Mouse (Mus musculus): ENCODE results near the gene Cyb5d1. TPM values are rescaled to one million over a fixed set of nuclear protein-coding genes. Genes with fewer than 3 reads are reported as not detected.

Cyb5d1 gene
- total RNA-seq, 2 experiments from 2014 or later: 16.1 to 23.5 TPM

GRCm38 (mm10) chr11:69388680-69389079 is 6.8 kb downstream of the Cyb5d1 start:
- ATAC-seq (replicated peaks; ENCODE audit: low FRiP score, poor library complexity, severe bottlenecking): no peak

GRCm38 (mm10) chr11:69386758-69387157 is 8.7 kb downstream of the Cyb5d1 start:
- ATAC-seq (replicated peaks; ENCODE audit: low FRiP score, poor library complexity, severe bottlenecking): no peak

GRCm38 (mm10) chr11:69384979-69385378 is 10.5 kb downstream of the Cyb5d1 start:
- ATAC-seq (replicated peaks; ENCODE audit: low FRiP score, poor library complexity, severe bottlenecking): no peak

- ATAC-seq (replicated peaks; ENCODE audit: low FRiP score, poor library complexity, severe bottlenecking): no peak
Observed at GRCm38 (mm10) chr11:69382478-69383105, 12.8 kb downstream of the Cyb5d1 start.

- no peak for ATAC-seq (replicated peaks; ENCODE audit: low FRiP score, poor library complexity, severe bottlenecking)
Observed at GRCm38 (mm10) chr11:69381356-69381755, 14.1 kb downstream of the Cyb5d1 start.

- no peak for ATAC-seq (replicated peaks; ENCODE audit: low FRiP score, poor library complexity, severe bottlenecking)
Observed at GRCm38 (mm10) chr11:69379600-69379999, 15.8 kb downstream of the Cyb5d1 start.

GRCm38 (mm10) chr11:69377766-69378165 is 17.7 kb downstream of the Cyb5d1 start:
- ATAC-seq (replicated peaks; ENCODE audit: low FRiP score, poor library complexity, severe bottlenecking): no peak

GRCm38 (mm10) chr11:69375646-69376045 is 19.8 kb downstream of the Cyb5d1 start:
- ATAC-seq (replicated peaks; ENCODE audit: low FRiP score, poor library complexity, severe bottlenecking): no peak

GRCm38 (mm10) chr11:69373223-69373965 is 22.0 kb downstream of the Cyb5d1 start:
- ATAC-seq (replicated peaks; ENCODE audit: low FRiP score, poor library complexity, severe bottlenecking): peak; percentile 87

GRCm38 (mm10) chr11:69372780-69373170 is 22.7 kb downstream of the Cyb5d1 start:
- peak; percentile 35 for ATAC-seq (replicated peaks; ENCODE audit: low FRiP score, poor library complexity, severe bottlenecking)

GRCm38 (mm10) chr11:69372056-69372779 is 23.2 kb downstream of the Cyb5d1 start:
- ATAC-seq (replicated peaks; ENCODE audit: low FRiP score, poor library complexity, severe bottlenecking): peak; percentile 48

GRCm38 (mm10) chr11:69371601-69372000 is 23.8 kb downstream of the Cyb5d1 start:
- no peak for ATAC-seq (replicated peaks; ENCODE audit: low FRiP score, poor library complexity, severe bottlenecking)

- ATAC-seq (replicated peaks; ENCODE audit: low FRiP score, poor library complexity, severe bottlenecking): no peak
Observed at GRCm38 (mm10) chr11:69370817-69371215, 24.6 kb downstream of the Cyb5d1 start.

GRCm38 (mm10) chr11:69369990-69370816 is 25.2 kb downstream of the Cyb5d1 start:
- ATAC-seq (replicated peaks; ENCODE audit: low FRiP score, poor library complexity, severe bottlenecking): no peak

- no peak for ATAC-seq (replicated peaks; ENCODE audit: low FRiP score, poor library complexity, severe bottlenecking)
Observed at GRCm38 (mm10) chr11:69369215-69369989, 26.0 kb downstream of the Cyb5d1 start, which contains the start of gene Chd3. Gene Chd3, minus strand, starts transcription at chr11:69369406.

- ATAC-seq (replicated peaks; ENCODE audit: low FRiP score, poor library complexity, severe bottlenecking): no peak
Observed at GRCm38 (mm10) chr11:69368356-69369214, 26.8 kb downstream of the Cyb5d1 start.

- no peak for ATAC-seq (replicated peaks; ENCODE audit: low FRiP score, poor library complexity, severe bottlenecking)
Observed at GRCm38 (mm10) chr11:69367616-69368355, 27.6 kb downstream of the Cyb5d1 start.
